Comparison of ENCODE assay signal across 11 mouse cellular contexts in the genomic region with DNA sequence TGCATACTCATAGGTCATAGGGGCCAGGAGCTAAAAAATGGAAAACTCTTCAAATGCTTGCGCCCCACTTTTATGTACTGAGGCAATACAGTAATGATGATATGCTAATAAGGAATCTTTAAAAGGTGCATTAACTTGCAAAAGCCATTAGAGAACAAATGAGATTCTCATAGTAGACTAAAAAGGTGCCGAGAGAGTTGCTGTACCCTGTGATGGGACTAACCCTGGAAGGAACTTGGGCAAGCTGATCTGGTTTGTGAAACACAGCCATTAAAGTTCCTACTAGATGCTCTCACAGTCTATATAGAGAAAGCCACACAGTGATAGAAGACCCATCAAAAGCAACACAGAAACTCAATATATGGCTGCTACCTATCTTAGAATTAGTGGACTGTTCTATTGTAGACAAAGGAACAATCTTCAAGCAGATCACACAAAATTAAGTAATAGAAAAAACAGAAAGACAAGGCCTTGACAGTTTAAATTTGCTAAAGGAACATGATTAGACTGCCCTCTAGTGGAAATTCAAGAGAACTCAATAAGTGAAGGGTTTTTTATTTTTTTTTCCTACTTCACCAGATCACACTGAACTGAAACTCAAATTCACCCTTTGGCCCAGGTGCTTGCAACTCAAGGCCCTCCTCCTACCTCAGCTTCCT. TPM values are rescaled to one million over a fixed set of nuclear protein-coding genes. Genes with fewer than 3 reads are reported as not detected.
A peak's percentile ranks its signal among the peaks of the same experiment; 100 is the strongest.
DNase-seq lines count a peak whose midpoint lies in the region; ATAC-seq and TF ChIP-seq lines count a peak whose summit lies in the region.
"Had no signal": no experiment of that assay in that cellular context is flagged by ENCODE, and none has a peak within 500 bp of the region (broad histone marks: within the 10 kb centered on the region; RNA-seq: fewer than 3 reads in every experiment).

No protein-coding gene starts in this region.

- H3K79me2 ChIP-seq in liver, adult 2 months (ENCODE audit: control insufficient read depth, insufficient read depth, low read length) = no peaks in the 10 kb centered on the region

- WGBS in liver, adult 2 months = 94% methylated on average over 2 of the region's 2 CpGs
- 79% methylated on average over 2 of the region's 2 CpGs for WGBS in liver, embryonic 12.5 days (ENCODE audit: insufficient replicate concordance)
- WGBS in forebrain, postnatal 0 days = 34% methylated on average over 2 of the region's 2 CpGs
- 47% methylated on average over 2 of the region's 2 CpGs for WGBS in neural tube, embryonic 15.5 days

- no peaks in the 10 kb centered on the region for H3K9me3 ChIP-seq in liver, embryonic 12.5 days (replicated peaks)
- H3K9me3 ChIP-seq in forebrain, postnatal 0 days (ENCODE audit: low read length) = no peaks in the 10 kb centered on the region
- H3K9me3 ChIP-seq in neural tube, embryonic 15.5 days (replicated peaks) = no peaks in the 10 kb centered on the region
- H3K9me3 ChIP-seq: heart, embryonic 13.5 days; liver, embryonic 15.5 days had no signal

- H3K4me3 ChIP-seq in liver, adult 2 months (ENCODE audit: insufficient read depth, low read depth, low read length) = no peak overlapping the region
- no peak overlapping the region for H3K4me3 ChIP-seq in liver, embryonic 12.5 days
- H3K4me3 ChIP-seq in forebrain, postnatal 0 days (ENCODE audit: low read depth, low read length) = no peak overlapping the region
- no peak overlapping the region for H3K4me3 ChIP-seq in neural tube, embryonic 15.5 days (replicated peaks)
- H3K4me3 ChIP-seq: heart, embryonic 13.5 days; liver, embryonic 15.5 days had no signal

- no peak overlapping the region for H3K4me2 ChIP-seq in liver, embryonic 12.5 days
- H3K4me2 ChIP-seq in forebrain, postnatal 0 days (ENCODE audit: low read depth) = no peak overlapping the region
- no peak overlapping the region for H3K4me2 ChIP-seq in neural tube, embryonic 15.5 days
- H3K4me2 ChIP-seq: heart, embryonic 13.5 days; liver, embryonic 15.5 days had no signal

- no peaks in the 10 kb centered on the region for H3K27me3 ChIP-seq in liver, adult 2 months (ENCODE audit: control insufficient read depth, insufficient read depth, low read length)
- H3K27me3 ChIP-seq in liver, embryonic 12.5 days (replicated peaks) = no peaks in the 10 kb centered on the region
- no peaks in the 10 kb centered on the region for H3K27me3 ChIP-seq in forebrain, postnatal 0 days (ENCODE audit: insufficient read depth, low read length)
- H3K27me3 ChIP-seq in neural tube, embryonic 15.5 days (replicated peaks) = no peaks in the 10 kb centered on the region
- H3K27me3 ChIP-seq: heart, embryonic 13.5 days; liver, embryonic 15.5 days had no signal

- 0 out of 2 replicates have a peak, but pooled peaks cover 2% of the 10 kb centered on the region for H3K4me1 ChIP-seq in liver, adult 2 months (ENCODE audit: control insufficient read depth, insufficient read depth, low read length)
- peaks cover 5% of the 10 kb centered on the region; the same call in 1 of the 2 replicates for H3K4me1 ChIP-seq in liver, embryonic 12.5 days
- no peaks in the 10 kb centered on the region for H3K4me1 ChIP-seq in forebrain, postnatal 0 days (ENCODE audit: insufficient read depth)
- H3K4me1 ChIP-seq in neural tube, embryonic 15.5 days = peaks cover 8% of the 10 kb centered on the region
- H3K4me1 ChIP-seq: liver, embryonic 15.5 days had no signal

- H3K27ac ChIP-seq in liver, adult 2 months (replicated peaks; ENCODE audit: insufficient read depth, low read depth, low read length) = no peak overlapping the region
- H3K27ac ChIP-seq in liver, embryonic 12.5 days = no peak overlapping the region
- peak overlapping the region; percentile 36 for H3K27ac ChIP-seq in forebrain, postnatal 0 days (ENCODE audit: low read depth, low read length)
- peak overlapping the region; percentile 51 for H3K27ac ChIP-seq in neural tube, embryonic 15.5 days (replicated peaks)
- H3K27ac ChIP-seq: heart, embryonic 13.5 days; liver, embryonic 15.5 days had no signal

- DNase-seq in liver, adult 2 months (ENCODE audit: extremely low read depth, low read depth, low spot score) = peak; percentile 57
- peak; percentile 44 for DNase-seq in NIH3T3 (ENCODE audit: low read depth)
- peak; percentile 56 for DNase-seq in forebrain, postnatal 0 days
- DNase-seq in left cerebral cortex, postnatal 14 days (ENCODE audit: low spot score in 2 of 2) = no peak
- no peak for DNase-seq in yolk sac, embryonic 10.5 days (ENCODE audit: low spot score)
- no peak for DNase-seq in adrenal gland, postnatal 14 days
- DNase-seq: right cerebral cortex, postnatal 25 days had no signal

- peaks cover 10% of the 10 kb centered on the region; the same call in 1 of the 2 replicates for H3K36me3 ChIP-seq in liver, adult 2 months (ENCODE audit: control insufficient read depth, insufficient read depth, low read length)
- peaks cover 14% of the 10 kb centered on the region for H3K36me3 ChIP-seq in liver, embryonic 12.5 days
- no peaks in the 10 kb centered on the region for H3K36me3 ChIP-seq in forebrain, postnatal 0 days (ENCODE audit: insufficient read depth)
- H3K36me3 ChIP-seq in neural tube, embryonic 15.5 days = no peaks in the 10 kb centered on the region

- H3K9ac ChIP-seq in liver, adult 2 months (ENCODE audit: low read depth, low read length) = no peak overlapping the region
- H3K9ac ChIP-seq in liver, embryonic 12.5 days = no peak overlapping the region
- H3K9ac ChIP-seq in forebrain, postnatal 0 days = no peak overlapping the region
- no peak overlapping the region for H3K9ac ChIP-seq in neural tube, embryonic 15.5 days (replicated peaks)
- H3K9ac ChIP-seq: heart, embryonic 13.5 days; liver, embryonic 15.5 days had no signal

- TF ChIP-seq CTCF in liver, adult 2 months (IDR thresholded peaks at IDR 0.05; ENCODE audit: low read depth, low read length) = peak; percentile 23; the same call in 1 of the 2 replicates
- TF ChIP-seq CTCF in forebrain, postnatal 0 days (IDR thresholded peaks at IDR 0.05; ENCODE audit: low read depth) = peak; percentile 80

- no peak for ATAC-seq in liver, embryonic 12.5 days
- ATAC-seq in forebrain, postnatal 0 days = peak; percentile 69; the same call in 1 of the 2 replicates
- peak; percentile 21 for ATAC-seq in neural tube, embryonic 15.5 days (ENCODE audit: low FRiP score)

- TF ChIP-seq POLR2A in liver, adult 2 months (IDR thresholded peaks at IDR 0.05; ENCODE audit: extremely low read depth, insufficient read depth, low read length) = no peak

- intact Hi-C loops in left cerebral cortex, postnatal 14 days (cut with DNase I) = loop anchor here (5.0 to 10.0 kb wide), 2 partner anchors 243 to 1180 kb away; no protein-coding TSS in a partner anchor

RNA-seq across cellular contexts. Expression of gene Dtnbp1, which starts 24.3 kb away (rescaled TPM):
- total RNA-seq in liver, adult 2 months (2014; rRNA removed) = 32.5 and 47.9 TPM in 2 replicates
- 53.0 and 57.4 TPM in 2 replicates for polyA plus RNA-seq in liver, adult 2 months (2012; rRNA removed)
- polyA plus RNA-seq in liver, embryonic 12.5 days (2016; fragmentation: Nextera tagmentation; extraction: Ambion mirVana) = 35.0 and 36.1 TPM in 2 replicates
- total RNA-seq in forebrain, postnatal 0 days (2014; rRNA removed) = 80.9 and 84.9 TPM in 2 replicates
- 121 and 130 TPM in 2 replicates for polyA plus RNA-seq in forebrain, postnatal 0 days (2015; fragmentation: Nextera tagmentation; extraction: Ambion mirVana)
- 136 and 139 TPM in 2 replicates for polyA plus RNA-seq in neural tube, embryonic 15.5 days (2015; fragmentation: Nextera tagmentation; extraction: Ambion mirVana)
- total RNA-seq in left cerebral cortex, postnatal 14 days (2021) = 10 to 100 TPM; 78.9 to 89.5 TPM
- 66.0 and 69.3 TPM in 2 replicates for total RNA-seq in adrenal gland, postnatal 14 days (2021)

Comparison
In these comparisons a context has a peak if more than half of its experiments do, and no peak if none do; other contexts are left out.
1. DNase-seq: peak in liver, adult 2 months (single experiment), NIH3T3 (single experiment) and forebrain, postnatal 0 days (single experiment); none in left cerebral cortex, postnatal 14 days (0 of 2), yolk sac, embryonic 10.5 days (single experiment) and adrenal gland, postnatal 14 days (single experiment).
2. H3K27ac ChIP-seq: peak in forebrain, postnatal 0 days (single experiment) and neural tube, embryonic 15.5 days (single experiment); none in liver, adult 2 months (single experiment) and liver, embryonic 12.5 days (single experiment).